Mouse (Mus musculus) stomach, embryonic 14.5 days (tissue): ENCODE data around the gene Tbxas1. TPM values are rescaled to one million over a fixed set of nuclear protein-coding genes. Genes with fewer than 3 reads are reported as not detected.

Experiments
- ATAC-seq: fragments of 200-750 bp; cut with Nextera tagmentation; 2 replicates; pipeline ENCODE4 v1.8.0; 2017; ENCODE audit warnings: low read depth, moderate TSS enrichment; ENCODE audit not compliant: insufficient number of reproducible peaks, insufficient read depth, low FRiP score
- H3K27ac ChIP-seq: fragments of 300-500 bp; sonication (generic); 2 replicates; pipeline ENCODE4 v1.5.1; 2014; ENCODE audit warnings: mild to moderate bottlenecking, low read length, moderate library complexity, mixed read lengths
- H3K27me3 ChIP-seq: fragments of 300-500 bp; sonication (generic); 2 replicates; pipeline ENCODE4 v1.6.1; 2014; ENCODE audit warnings: low read length, control low read depth, mixed read lengths; ENCODE audit not compliant: control insufficient read depth, insufficient read depth
- H3K36me3 ChIP-seq: fragments of 300-500 bp; sonication (generic); 2 replicates; pipeline ENCODE4 v1.6.1; 2014; ENCODE audit warnings: mild to moderate bottlenecking, control low read depth, low read length, moderate library complexity, mixed read lengths; ENCODE audit not compliant: control insufficient read depth, insufficient read depth
- H3K4me1 ChIP-seq: fragments of 300-500 bp; sonication (generic); 2 replicates; pipeline ENCODE4 v1.6.1; 2014; ENCODE audit warnings: low read length, control low read depth, mixed read lengths; ENCODE audit not compliant: control insufficient read depth, insufficient read depth
- H3K4me2 ChIP-seq: fragments of 300-500 bp; sonication (generic); replicated peaks from 2 replicates; pipeline ENCODE4 v1.6.1; 2014; ENCODE audit warnings: low read depth, low read length, control low read depth
- H3K4me3 ChIP-seq: fragments of 300-500 bp; sonication (generic); 2 replicates; pipeline ENCODE4 v1.5.1; 2014; ENCODE audit warnings: low read depth, low read length, control low read depth
- H3K9ac ChIP-seq: fragments of 300-500 bp; sonication (generic); replicated peaks from 2 replicates; pipeline ENCODE4 v1.6.1; 2014; ENCODE audit warnings: low read depth, mild to moderate bottlenecking, control low read depth, low read length, moderate library complexity, mixed read lengths
- H3K9me3 ChIP-seq: fragments of 300-500 bp; sonication (generic); 2 replicates; pipeline ENCODE4 v1.6.1; 2016; ENCODE audit warnings: low read depth, low read length, control low read depth; ENCODE audit not compliant: control insufficient read depth
- WGBS: fragments of 180-500 bp; shearing (Covaris S2); extraction: QIAGEN DNeasy Blood & Tissue Kit; methylation state at CpG from one replicate; pipeline ENCODE4 v1.1.7; 2014; 5-methylcytosine and 5-hydroxymethylcytosine counted together
- polyA plus RNA-seq: library from polyadenylated mRNA; unstranded; fragments of >200 nt; fragmentation: Nextera tagmentation; extraction: Ambion mirVana; gene quantifications from 2 replicates; pipeline ENCODE4 v1.2.1, GENCODE M21; 2014

Tbxas1 gene
- polyA plus RNA-seq, 1 experiment from 2014 or later: 3.3 TPM

GRCm38 (mm10) chr6:38863595-38863994 is 11.6 kb upstream of the Tbxas1 start:
- no peak overlapping the region for H3K9ac ChIP-seq
- no peaks in the 10 kb centered on the region for H3K27me3 ChIP-seq
- no peak overlapping the region for H3K4me2 ChIP-seq
- 7% methylated on average over 3 of the region's 3 CpGs for WGBS
- H3K36me3 ChIP-seq: no peaks in the 10 kb centered on the region
- peak; percentile 33; the same call in 1 of the 2 replicates for ATAC-seq
- H3K4me1 ChIP-seq: peaks cover 14% of the 10 kb centered on the region; the same call in 1 of the 2 replicates
- no peak overlapping the region for H3K27ac ChIP-seq
- H3K9me3 ChIP-seq: no peaks in the 10 kb centered on the region
- no peak overlapping the region for H3K4me3 ChIP-seq

GRCm38 (mm10) chr6:38865805-38866204 is 9.4 kb upstream of the Tbxas1 start:
- Histone ChIP-seq H3K36me3 (0 out of 2 replicates have a peak, but pooled peaks cover 3% of the 10 kb centered on the region), H3K4me2 (no peak overlapping the region), H3K4me3 (no peak overlapping the region), H3K27me3 (no peaks in the 10 kb centered on the region), H3K27ac (no peak overlapping the region), H3K4me1 (peaks cover 24% of the 10 kb centered on the region; the same call in 1 of the 2 replicates), H3K9me3 (no peaks in the 10 kb centered on the region), H3K9ac (no peak overlapping the region)
- ATAC-seq: no peak

GRCm38 (mm10) chr6:38866357-38866756 is 8.8 kb upstream of the Tbxas1 start:
- Histone ChIP-seq H3K27me3 (no peaks in the 10 kb centered on the region), H3K4me3 (no peak overlapping the region), H3K9ac (no peak overlapping the region), H3K4me2 (no peak overlapping the region), H3K36me3 (0 out of 2 replicates have a peak, but pooled peaks cover 3% of the 10 kb centered on the region), H3K27ac (no peak overlapping the region), H3K4me1 (peaks cover 27% of the 10 kb centered on the region; the same call in 1 of the 2 replicates), H3K9me3 (no peaks in the 10 kb centered on the region)
- ATAC-seq: no peak
- WGBS: 74% methylated on average over 1 of the region's 1 CpGs

- no peaks in the 10 kb centered on the region for H3K9me3 ChIP-seq
- no peak overlapping the region for H3K27ac ChIP-seq
- peaks cover 31% of the 10 kb centered on the region for H3K4me1 ChIP-seq
- H3K27me3 ChIP-seq: no peaks in the 10 kb centered on the region
- 62% methylated on average over 2 of the region's 2 CpGs for WGBS
- H3K9ac ChIP-seq: no peak overlapping the region
- H3K36me3 ChIP-seq: 0 out of 2 replicates have a peak, but pooled peaks cover 3% of the 10 kb centered on the region
- ATAC-seq: no peak
- no peak overlapping the region for H3K4me2 ChIP-seq
- no peak overlapping the region for H3K4me3 ChIP-seq
Observed at GRCm38 (mm10) chr6:38866761-38867160, 8.4 kb upstream of the Tbxas1 start.

- Histone ChIP-seq H3K4me2 (no peak overlapping the region), H3K27ac (no peak overlapping the region)
- 42% methylated on average over 1 of the region's 1 CpGs for WGBS
Observed at GRCm38 (mm10) chr6:38867291-38867690, 7.9 kb upstream of the Tbxas1 start.

GRCm38 (mm10) chr6:38868974-38869373 is 6.2 kb upstream of the Tbxas1 start:
- ATAC-seq: no peak
- H3K27ac ChIP-seq: no peak overlapping the region
- no peak overlapping the region for H3K4me2 ChIP-seq
- no peak overlapping the region for H3K4me3 ChIP-seq
- 85% methylated on average over 1 of the region's 1 CpGs for WGBS
- H3K9ac ChIP-seq: no peak overlapping the region
- peaks cover 3% of the 10 kb centered on the region; the same call in 1 of the 2 replicates for H3K36me3 ChIP-seq
- H3K4me1 ChIP-seq: peaks cover 49% of the 10 kb centered on the region
- H3K27me3 ChIP-seq: no peaks in the 10 kb centered on the region
- no peaks in the 10 kb centered on the region for H3K9me3 ChIP-seq

More at GRCm38 (mm10) chr6:38867291-38867690, 7.9 kb upstream of the Tbxas1 start:
- no peak for ATAC-seq
- Histone ChIP-seq H3K4me1 (peaks cover 36% of the 10 kb centered on the region), H3K9ac (no peak overlapping the region), H3K9me3 (no peaks in the 10 kb centered on the region), H3K36me3 (0 out of 2 replicates have a peak, but pooled peaks cover 3% of the 10 kb centered on the region), H3K4me3 (no peak overlapping the region), H3K27me3 (no peaks in the 10 kb centered on the region)

- Histone ChIP-seq H3K4me1 (peaks cover 44% of the 10 kb centered on the region), H3K4me2 (no peak overlapping the region), H3K27ac (no peak overlapping the region), H3K27me3 (no peaks in the 10 kb centered on the region), H3K36me3 (peaks cover 3% of the 10 kb centered on the region; the same call in 1 of the 2 replicates), H3K9me3 (no peaks in the 10 kb centered on the region), H3K9ac (no peak overlapping the region), H3K4me3 (no peak overlapping the region)
- 35% methylated on average over 2 of the region's 2 CpGs for WGBS
- no peak for ATAC-seq
Observed at GRCm38 (mm10) chr6:38870070-38870469, 5.1 kb upstream of the Tbxas1 start.

GRCm38 (mm10) chr6:38871051-38871450 is 4.2 kb upstream of the Tbxas1 start:
- Histone ChIP-seq H3K9ac (no peak overlapping the region), H3K27ac (no peak overlapping the region), H3K4me2 (no peak overlapping the region), H3K27me3 (no peaks in the 10 kb centered on the region), H3K4me3 (no peak overlapping the region), H3K4me1 (peaks cover 42% of the 10 kb centered on the region), H3K9me3 (no peaks in the 10 kb centered on the region), H3K36me3 (peaks cover 3% of the 10 kb centered on the region; the same call in 1 of the 2 replicates)
- WGBS: 29% methylated on average over 7 of the region's 7 CpGs
- ATAC-seq: no peak

- no peak overlapping the region for H3K9ac ChIP-seq
- 56% methylated on average over 1 of the region's 1 CpGs for WGBS
- H3K9me3 ChIP-seq: no peaks in the 10 kb centered on the region
- H3K27ac ChIP-seq: no peak overlapping the region
- no peak for ATAC-seq
- H3K36me3 ChIP-seq: peaks cover 3% of the 10 kb centered on the region; the same call in 1 of the 2 replicates
- H3K27me3 ChIP-seq: no peaks in the 10 kb centered on the region
- peak overlapping the region; percentile 67 for H3K4me3 ChIP-seq
- peak overlapping the region; percentile 78 for H3K4me2 ChIP-seq
- peaks cover 40% of the 10 kb centered on the region for H3K4me1 ChIP-seq
Observed at GRCm38 (mm10) chr6:38873316-38873715, 1.9 kb upstream of the Tbxas1 start.
